Mouse (Mus musculus) adrenal gland, adult 8-10 months (tissue): ENCODE results near the gene Gfm1. TPM values are rescaled to one million over a fixed set of nuclear protein-coding genes. Genes with fewer than 3 reads are reported as not detected.

Source experiments
- DNase-seq: peaks from one replicate; pipeline ENCODE4 v3.0.0; 2022
- total RNA-seq, 4 experiments: library from RNA; stranded (reverse); gene quantifications; 2 replicates each; pipeline ENCODE4 v1.2.4; 2022

The Gfm1 gene
- total RNA-seq, 4 experiments from 2014 or later: 73.8 to 107 (median 88.8) TPM

GRCm38 (mm10) chr3:67497998-67498397 is 68.1 kb downstream of the Gfm1 start:
- no peak for DNase-seq

GRCm38 (mm10) chr3:67498773-67499405 is 69.0 kb downstream of the Gfm1 start:
- DNase-seq: no peak

GRCm38 (mm10) chr3:67499406-67499791 is 69.5 kb downstream of the Gfm1 start:
- no peak for DNase-seq

GRCm38 (mm10) chr3:67503878-67504277 is 74.0 kb downstream of the Gfm1 start:
- no peak for DNase-seq

GRCm38 (mm10) chr3:67505286-67505685 is 75.4 kb downstream of the Gfm1 start:
- DNase-seq: no peak

GRCm38 (mm10) chr3:67508216-67508892 is 78.5 kb downstream of the Gfm1 start:
- DNase-seq: no peak

- DNase-seq: peak; percentile 34
Observed at GRCm38 (mm10) chr3:67512807-67513206, 82.9 kb downstream of the Gfm1 start.

- no peak for DNase-seq
Observed at GRCm38 (mm10) chr3:67514801-67515273, 84.9 kb downstream of the Gfm1 start.

- DNase-seq: no peak
Observed at GRCm38 (mm10) chr3:67515274-67515801, 85.4 kb downstream of the Gfm1 start, which contains the start of gene Rarres1. Rarres1 (minus strand) TSS chr3:67515523.

GRCm38 (mm10) chr3:67520568-67521143 is 90.8 kb downstream of the Gfm1 start:
- no peak for DNase-seq

GRCm38 (mm10) chr3:67522709-67523108 is 92.8 kb downstream of the Gfm1 start:
- no peak for DNase-seq

- DNase-seq: no peak
Observed at GRCm38 (mm10) chr3:67524768-67525167, 94.9 kb downstream of the Gfm1 start.

Other genes starting within 250 kb of the Gfm1 start
- gene Mlf1, start 56.0 kb upstream of the Gfm1 start, total RNA-seq: 1 to 10 TPM; 1.1 to 3.5 (median 1.8) TPM
- not detected for gene Gm17402, start 54.9 kb upstream of the Gfm1 start, total RNA-seq
- gene Lxn, start 33.8 kb downstream of the Gfm1 start, total RNA-seq: 10 to 100 TPM in 1 of 4 experiments, 1 to 10 TPM in 3; 8.3 to 12.9 (median 9.5) TPM
- 1 to 10 TPM in 2 of 4 experiments, under 1 TPM in 2; 0.28 to 1.8 (median 0.89) TPM for gene Rarres1, start 85.4 kb downstream of the Gfm1 start, total RNA-seq
- gene Mfsd1, start 152.6 kb downstream of the Gfm1 start, total RNA-seq: 10 to 100 TPM; 70.1 to 80.2 (median 74.4) TPM